ENCODE assay signal across 8 mouse cellular contexts in the genomic region with DNA sequence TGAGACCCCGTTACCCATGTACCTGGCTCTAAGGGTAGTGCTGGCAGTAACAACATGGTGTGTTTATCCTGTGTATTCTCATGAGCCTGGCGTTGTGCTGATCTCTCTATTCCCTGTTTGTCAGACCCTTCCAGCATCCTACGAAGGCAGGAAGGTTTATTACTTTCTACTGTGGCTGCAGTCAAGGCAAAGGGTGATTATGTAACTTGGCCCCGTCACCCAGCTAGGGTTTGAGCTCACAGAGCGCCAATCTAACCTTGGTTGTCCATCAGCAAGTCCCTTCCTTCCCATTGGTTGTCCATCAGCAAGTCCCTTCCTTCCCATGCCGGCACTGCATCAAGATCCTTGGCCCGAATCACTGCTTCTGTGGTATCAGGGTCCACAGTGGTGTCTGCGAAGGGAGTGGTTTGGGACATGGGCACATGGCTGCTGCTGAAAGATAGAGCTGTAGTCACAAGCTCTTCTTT.
A peak's percentile ranks its signal among the peaks of the same experiment; 100 is the strongest.
DNase-seq lines count a peak whose midpoint lies in the region; ATAC-seq and TF ChIP-seq lines count a peak whose summit lies in the region.

No protein-coding gene starts in this region.

- H3K9ac ChIP-seq in liver, adult 2 months (ENCODE audit: low read depth, low read length) = peak overlapping the region; percentile 38
- H3K9ac ChIP-seq in heart, embryonic 16.5 days (ENCODE audit: low read length) = no peak overlapping the region

- DNase-seq in liver, adult 2 months (ENCODE audit: extremely low read depth, low read depth, low spot score) = peak; percentile 87
- DNase-seq in liver = no peak
- DNase-seq in cerebellum, adult 11-12 months = peak; percentile 91
- DNase-seq in layer of hippocampus, adult 9-11 months = no peak
- no peak for DNase-seq in kidney, adult 11 months

- no peak for TF ChIP-seq CTCF in liver, adult 2 months (IDR thresholded peaks at IDR 0.05; ENCODE audit: low read depth, low read length)

- 38% methylated on average over 8 of the region's 8 CpGs for WGBS in liver, adult 2 months
- 64% methylated on average over 8 of the region's 8 CpGs for WGBS in heart, embryonic 16.5 days

- no peak overlapping the region for H3K4me2 ChIP-seq in heart, embryonic 16.5 days (ENCODE audit: low read depth, low read length)
- H3K4me2 ChIP-seq in myocyte (ENCODE audit: low read depth) = peak overlapping the region; percentile 80

- no peaks in the 10 kb centered on the region for H3K36me3 ChIP-seq in liver, adult 2 months (ENCODE audit: control insufficient read depth, insufficient read depth, low read length)
- H3K36me3 ChIP-seq in heart, embryonic 16.5 days (ENCODE audit: control insufficient read depth, insufficient read depth) = no peaks in the 10 kb centered on the region
- H3K36me3 ChIP-seq in myocyte (ENCODE audit: control insufficient read depth, insufficient read depth) = no peaks in the 10 kb centered on the region

- H3K9me3 ChIP-seq in heart, embryonic 16.5 days (replicated peaks; ENCODE audit: control insufficient read depth, low read length) = no peaks in the 10 kb centered on the region

- H3K27me3 ChIP-seq in liver, adult 2 months (ENCODE audit: control insufficient read depth, insufficient read depth, low read length) = no peaks in the 10 kb centered on the region
- H3K27me3 ChIP-seq in heart, embryonic 16.5 days (ENCODE audit: control insufficient read depth, insufficient read depth, low read length) = no peaks in the 10 kb centered on the region
- H3K27me3 ChIP-seq in myocyte (ENCODE audit: control insufficient read depth, insufficient read depth, insufficient read length) = no peaks in the 10 kb centered on the region

- ATAC-seq in heart, embryonic 16.5 days (replicated peaks; ENCODE audit: extremely low read depth, insufficient read depth, low FRiP score) = no peak
- no peak for ATAC-seq in megakaryocyte, adult 5-6 weeks (ENCODE audit: poor library complexity, severe bottlenecking)

- H3K4me1 ChIP-seq in liver, adult 2 months (ENCODE audit: control insufficient read depth, insufficient read depth, low read length) = peaks cover 40% of the 10 kb centered on the region
- H3K4me1 ChIP-seq in heart, embryonic 16.5 days (ENCODE audit: control insufficient read depth, insufficient read depth, low read length) = peaks cover 24% of the 10 kb centered on the region

- no peak for TF ChIP-seq POLR2A in liver, adult 2 months (IDR thresholded peaks at IDR 0.05; ENCODE audit: extremely low read depth, insufficient read depth, low read length)
- TF ChIP-seq POLR2A in myocyte (IDR thresholded peaks at IDR 0.05; ENCODE audit: insufficient read length, low read depth) = no peak

- H3K4me3 ChIP-seq in liver, adult 2 months (ENCODE audit: insufficient read depth, low read depth, low read length) = no peak overlapping the region
- no peak overlapping the region for H3K4me3 ChIP-seq in heart, embryonic 16.5 days (ENCODE audit: low read length)
- H3K4me3 ChIP-seq in myocyte = no peak overlapping the region

- H3K27ac ChIP-seq in liver, adult 2 months (replicated peaks; ENCODE audit: insufficient read depth, low read depth, low read length) = peak overlapping the region; percentile 97
- peak overlapping the region; percentile 46; the same call in 1 of the 2 replicates for H3K27ac ChIP-seq in heart, embryonic 16.5 days (ENCODE audit: low read length)

- H3ac ChIP-seq in myocyte (ENCODE audit: control insufficient read depth, insufficient read length) = no peak overlapping the region

- no peaks in the 10 kb centered on the region for H3K79me2 ChIP-seq in liver, adult 2 months (ENCODE audit: control insufficient read depth, insufficient read depth, low read length)
- no peaks in the 10 kb centered on the region for H3K79me2 ChIP-seq in myocyte (ENCODE audit: control insufficient read depth, insufficient read depth)

TF ChIP-seq in myocyte, 11 proteins besides CTCF, POLR2A, EP300 and RAD21:
- TF ChIP-seq TCF12 (IDR thresholded peaks at IDR 0.05; ENCODE audit: insufficient read depth, poor library complexity, severe bottlenecking) = no peak
- peak; percentile 70 for TF ChIP-seq CEBPB (IDR thresholded peaks at IDR 0.05; ENCODE audit: insufficient read depth, poor library complexity, severe bottlenecking)
- TF ChIP-seq TCF3 (IDR thresholded peaks at IDR 0.05; ENCODE audit: insufficient read length, low read depth) = no peak

Comparison
In these comparisons a context has a peak if more than half of its experiments do, and no peak if none do; other contexts are left out.
1. DNase-seq: peak in liver, adult 2 months (single experiment) and cerebellum, adult 11-12 months (single experiment); none in liver (single experiment), layer of hippocampus, adult 9-11 months (single experiment) and kidney, adult 11 months (single experiment).